ENCODE assay signal across 15 mouse cellular contexts in the genomic region with DNA sequence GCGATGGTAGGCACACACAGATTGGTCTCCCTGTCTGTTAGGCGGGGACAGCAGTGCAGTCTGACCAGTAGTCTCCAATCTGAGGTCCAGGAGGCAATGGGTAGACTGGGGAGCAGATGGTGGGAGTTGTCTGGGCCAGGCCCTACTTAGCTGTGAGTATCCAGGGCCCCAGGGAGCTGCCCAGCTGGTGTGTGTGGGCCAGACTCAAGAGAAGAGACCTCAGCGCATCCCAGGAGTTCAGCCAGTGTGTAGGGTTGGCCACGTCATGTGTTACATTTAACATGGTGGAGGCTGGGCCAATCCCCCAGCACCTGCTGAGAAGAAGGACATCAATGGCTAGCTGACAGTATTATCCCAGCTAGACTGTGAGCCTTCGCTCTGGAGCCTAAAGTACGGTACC.
"Had no signal": no experiment of that assay in that cellular context is flagged by ENCODE, and none has a peak within 500 bp of the region (broad histone marks: within the 10 kb centered on the region; RNA-seq: fewer than 3 reads in every experiment).

No protein-coding gene starts in this region.

- H3K9ac ChIP-seq: limb, embryonic 13.5 days; midbrain, embryonic 13.5 days; neural tube, embryonic 15.5 days had no signal

- H3K27ac ChIP-seq: kidney, postnatal 0 days; limb, embryonic 13.5 days; midbrain, embryonic 13.5 days; neural tube, embryonic 15.5 days; stomach, postnatal 0 days had no signal

- H3K9me3 ChIP-seq: limb, embryonic 13.5 days; midbrain, embryonic 13.5 days; neural tube, embryonic 15.5 days had no signal

- H3K4me3 ChIP-seq: limb, embryonic 13.5 days; midbrain, embryonic 13.5 days; myocyte; neural tube, embryonic 15.5 days had no signal

- H3K36me3 ChIP-seq: midbrain, embryonic 13.5 days; neural tube, embryonic 15.5 days had no signal

- H3K4me2 ChIP-seq: limb, embryonic 13.5 days; midbrain, embryonic 13.5 days; neural tube, embryonic 15.5 days had no signal

- ATAC-seq: intestine, postnatal 0 days; midbrain, embryonic 13.5 days had no signal

- H3K27me3 ChIP-seq: limb, embryonic 13.5 days; midbrain, embryonic 13.5 days; neural tube, embryonic 15.5 days had no signal

- DNase-seq: kidney, adult 9 months; kidney, postnatal 36 days; layer of hippocampus, adult 9-11 months; layer of hippocampus, postnatal 36 days; lung, adult 18-20 months; right cerebral cortex, adult 18-20 months; right cerebral cortex, postnatal 25 days; thymus, postnatal 4 days had no signal
